Mouse (Mus musculus) embryonic facial prominence, embryonic 13.5 days (tissue): ENCODE measurements around the gene Tex10. TPM values are rescaled to one million over a fixed set of nuclear protein-coding genes. Genes with fewer than 3 reads are reported as not detected.

ENCODE experiments used
- ATAC-seq: fragments of 200-750 bp; cut with Nextera tagmentation; 2 replicates; pipeline ENCODE4 v1.8.0; 2017; ENCODE audit warnings: low read depth; ENCODE audit not compliant: insufficient number of reproducible peaks, insufficient read depth, low FRiP score, low TSS enrichment
- H3K27ac ChIP-seq: fragments of 300-500 bp; sonication (generic); 2 replicates; pipeline ENCODE4 v1.5.1; 2015; ENCODE audit warnings: moderate library complexity, mild to moderate bottlenecking, inconsistent platforms
- H3K27me3 ChIP-seq: fragments of 300-500 bp; sonication (generic); 2 replicates; pipeline ENCODE4 v1.6.1; 2015; ENCODE audit warnings: mild to moderate bottlenecking, inconsistent platforms
- H3K36me3 ChIP-seq: fragments of 300-500 bp; sonication (generic); 2 replicates; pipeline ENCODE4 v1.6.1; 2015; ENCODE audit warnings: mild to moderate bottlenecking, inconsistent platforms
- H3K4me1 ChIP-seq: fragments of 300-500 bp; sonication (generic); 2 replicates; pipeline ENCODE4 v1.6.1; 2015; ENCODE audit warnings: inconsistent platforms
- H3K4me2 ChIP-seq: fragments of 300-500 bp; sonication (generic); 2 replicates; pipeline ENCODE4 v1.6.1; 2015; ENCODE audit warnings: moderate library complexity, mild to moderate bottlenecking, inconsistent platforms
- H3K4me3 ChIP-seq: fragments of 300-500 bp; sonication (generic); 2 replicates; pipeline ENCODE4 v1.5.1; 2015; ENCODE audit warnings: mild to moderate bottlenecking, inconsistent platforms
- H3K9ac ChIP-seq: fragments of 300-500 bp; sonication (generic); 2 replicates; pipeline ENCODE4 v1.6.1; 2015; ENCODE audit warnings: mild to moderate bottlenecking, inconsistent platforms
- H3K9me3 ChIP-seq: fragments of 300-500 bp; sonication (generic); 2 replicates; pipeline ENCODE4 v1.6.1; 2016; ENCODE audit warnings: inconsistent platforms
- WGBS: fragments of 180-500 bp; shearing (Covaris S2); methylation state at CpG from one replicate; pipeline ENCODE4 v1.1.7; 2015; ENCODE audit warnings: mixed read lengths; 5-methylcytosine and 5-hydroxymethylcytosine counted together
- polyA plus RNA-seq: library from polyadenylated mRNA; unstranded; fragments of >200 nt; fragmentation: Nextera tagmentation; extraction: Ambion mirVana; gene quantifications from 2 replicates; pipeline ENCODE4 v1.2.1, GENCODE M21; 2015

The Tex10 gene
- 60.8 and 62.7 TPM in 2 replicates for polyA plus RNA-seq

DNA sequence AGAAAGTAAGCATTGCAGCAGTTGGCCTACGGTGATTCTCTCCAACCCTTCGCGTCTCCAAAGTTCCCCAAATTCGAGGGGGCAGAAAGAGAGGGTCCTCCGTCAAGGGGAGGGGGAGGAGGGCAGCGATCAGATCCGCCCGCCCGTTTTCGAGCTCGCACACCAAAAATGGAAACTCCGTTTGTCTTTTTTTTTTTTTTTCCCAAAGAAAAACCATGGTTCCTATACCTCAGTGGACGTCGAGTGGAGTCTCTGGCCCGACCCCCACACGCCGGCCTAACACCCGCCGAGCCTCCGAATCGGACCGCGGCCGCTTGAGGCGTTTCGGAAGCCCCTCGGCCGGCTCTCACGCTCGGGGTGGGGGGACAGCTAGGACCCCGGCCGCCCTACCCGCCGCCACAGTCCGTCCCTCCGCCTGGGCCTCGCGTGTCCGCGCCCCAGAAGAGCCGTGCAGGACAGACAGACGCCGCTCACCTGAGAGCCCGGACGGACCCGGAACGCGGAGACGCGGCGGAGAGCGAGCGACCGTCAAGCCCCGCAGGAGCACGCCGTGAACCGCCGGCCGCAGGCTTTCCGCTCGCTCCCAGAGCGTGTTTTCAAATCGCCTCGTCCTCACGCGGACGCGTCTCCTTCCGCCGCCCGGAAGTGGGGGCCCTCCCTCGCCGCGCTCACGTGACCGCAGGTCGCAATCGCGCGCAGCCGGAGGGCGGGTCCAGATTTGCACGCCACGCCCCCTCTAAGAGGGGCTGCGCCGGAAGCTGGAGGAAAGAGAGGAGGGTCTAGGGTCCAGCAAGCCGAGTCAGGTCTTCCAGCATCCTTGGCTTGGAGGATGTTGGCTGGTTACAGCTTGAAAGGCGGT is at the start of gene Tex10:
TSS of gene Tex10 (minus strand) at position 668 of the 859 bp plus-strand sequence.
- Histone ChIP-seq H3K4me3 (peak within 1 kb of the TSS; percentile 99), H3K4me1 (peaks cover 16% of the 10 kb centered on the region), H3K9me3 (no peaks in the 10 kb centered on the region), H3K4me2 (peak within 1 kb of the TSS; percentile 72), H3K27me3 (no peaks in the 10 kb centered on the region), H3K36me3 (peaks cover 8% of the 10 kb centered on the region), H3K9ac (peak within 1 kb of the TSS; percentile 96), H3K27ac (peak within 1 kb of the TSS; percentile 89)
- peak; percentile 92 for ATAC-seq
- WGBS, result under 1% methylated on average over 89 of the region's 89 CpGs

DNA sequence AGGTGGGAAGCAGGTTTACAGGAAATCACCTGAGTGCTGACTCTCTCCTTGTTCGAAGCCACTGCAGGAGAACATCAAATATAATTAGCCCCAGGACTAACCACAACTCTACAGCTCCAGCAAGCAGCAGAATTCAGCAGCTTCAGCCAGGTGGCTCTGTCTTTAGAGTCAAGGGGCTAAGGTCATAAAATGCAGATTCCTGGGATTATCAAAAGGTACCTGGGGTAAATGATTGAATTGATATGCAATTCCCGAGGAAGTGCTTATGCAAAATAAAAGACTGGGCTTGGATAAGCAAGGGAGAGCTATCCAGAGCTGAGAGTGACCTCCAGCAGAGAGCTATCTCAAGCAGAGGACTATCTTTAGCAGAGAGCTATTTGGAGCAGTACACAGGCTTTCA is 37.6 kb upstream of the Tex10 start:
- peaks cover 13% of the 10 kb centered on the region; the same call in 1 of the 2 replicates for H3K9me3 ChIP-seq
- H3K27me3 ChIP-seq, result no peaks in the 10 kb centered on the region
- H3K36me3 ChIP-seq, result no peaks in the 10 kb centered on the region
- WGBS, result 50% methylated on average over 2 of the region's 2 CpGs
- no peak for ATAC-seq
- no peaks in the 10 kb centered on the region for H3K4me1 ChIP-seq
- H3K9ac ChIP-seq, result no peak overlapping the region
- H3K4me2 ChIP-seq, result no peak overlapping the region
- no peak overlapping the region for H3K27ac ChIP-seq
- H3K4me3 ChIP-seq, result no peak overlapping the region

DNA sequence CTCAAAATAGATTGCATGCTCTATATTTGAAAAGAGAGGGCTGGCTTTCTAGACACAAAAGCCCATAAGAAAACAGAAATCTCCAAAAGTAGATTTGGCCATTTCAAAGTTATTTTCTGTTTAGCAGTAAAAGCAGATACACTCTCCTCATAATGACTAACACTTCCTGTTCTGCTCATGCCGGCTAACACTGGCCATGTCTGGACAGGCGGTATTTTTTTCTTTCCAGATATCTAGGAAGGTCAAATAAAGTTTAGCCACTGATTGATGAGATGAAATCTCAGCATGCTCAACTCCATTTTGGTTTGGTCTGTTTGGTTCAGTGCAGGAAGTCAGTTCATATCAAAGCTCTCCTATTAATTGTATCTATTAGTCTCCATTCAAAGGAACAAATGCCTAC is 19.3 kb upstream of the Tex10 start:
- no peaks in the 10 kb centered on the region for H3K36me3 ChIP-seq
- H3K4me1 ChIP-seq, result peaks cover 3% of the 10 kb centered on the region; the same call in 1 of the 2 replicates
- no peak overlapping the region for H3K4me3 ChIP-seq
- no peak overlapping the region for H3K27ac ChIP-seq
- no peaks in the 10 kb centered on the region for H3K9me3 ChIP-seq
- H3K27me3 ChIP-seq, result no peaks in the 10 kb centered on the region
- H3K4me2 ChIP-seq, result no peak overlapping the region
- ATAC-seq, result no peak
- 68% methylated on average over 2 of the region's 2 CpGs for WGBS
- H3K9ac ChIP-seq, result no peak overlapping the region

DNA sequence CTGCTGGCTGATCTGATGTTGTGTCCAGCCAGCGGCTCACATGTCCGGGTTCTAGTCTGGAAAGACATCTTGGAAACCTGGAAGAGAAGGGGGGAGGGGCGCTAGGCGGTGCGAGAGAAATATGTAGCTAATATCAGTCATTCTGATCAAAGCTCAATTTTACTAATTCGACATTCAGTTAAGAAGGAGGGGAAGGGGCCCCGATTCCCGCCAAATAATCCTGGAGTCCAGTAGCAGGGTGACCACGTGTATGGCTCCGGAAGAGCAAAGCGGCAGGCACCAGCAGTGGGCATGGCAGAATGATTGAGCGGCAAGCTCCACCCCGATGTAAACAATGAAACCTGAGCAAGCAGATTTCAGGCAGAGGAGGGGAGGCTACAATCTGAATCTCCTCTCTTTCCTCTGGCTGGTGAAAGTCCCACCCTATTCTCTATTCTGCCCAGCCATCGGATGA is 18.1 kb upstream of the Tex10 start:
- peak overlapping the region; percentile 60 for H3K4me2 ChIP-seq
- H3K4me1 ChIP-seq, result peaks cover 3% of the 10 kb centered on the region; the same call in 1 of the 2 replicates
- no peaks in the 10 kb centered on the region for H3K9me3 ChIP-seq
- H3K27me3 ChIP-seq, result no peaks in the 10 kb centered on the region
- no peak for ATAC-seq
- H3K4me3 ChIP-seq, result peak overlapping the region; percentile 42
- H3K9ac ChIP-seq, result peak overlapping the region; percentile 55
- 6% methylated on average over 14 of the region's 14 CpGs for WGBS
- H3K36me3 ChIP-seq, result no peaks in the 10 kb centered on the region
- H3K27ac ChIP-seq, result no peak overlapping the region

DNA sequence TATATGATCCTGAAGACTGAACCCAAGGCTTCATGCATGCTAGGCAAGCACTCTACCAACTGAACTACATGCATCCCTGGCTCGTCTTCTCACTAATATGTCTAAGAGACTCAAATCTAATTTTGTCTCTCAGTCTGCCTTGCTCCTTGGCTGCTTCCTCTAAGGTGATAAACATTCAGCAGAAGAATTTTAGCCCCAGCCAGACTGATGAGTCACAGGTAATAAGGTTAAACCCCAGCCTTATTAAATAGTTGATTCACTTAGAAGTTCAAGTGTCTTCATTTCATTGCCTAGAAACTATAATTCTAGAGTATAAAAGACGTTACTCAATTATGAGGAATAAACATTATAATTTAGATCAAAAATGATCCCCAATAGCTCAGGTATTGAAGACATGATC is 15.7 kb upstream of the Tex10 start:
- ATAC-seq, result no peak
- WGBS, result 83% methylated on average over 2 of the region's 2 CpGs
- Histone ChIP-seq H3K4me1 (peaks cover 3% of the 10 kb centered on the region; the same call in 1 of the 2 replicates), H3K9ac (no peak overlapping the region), H3K36me3 (no peaks in the 10 kb centered on the region), H3K4me3 (no peak overlapping the region), H3K27ac (no peak overlapping the region), H3K9me3 (no peaks in the 10 kb centered on the region), H3K4me2 (no peak overlapping the region), H3K27me3 (no peaks in the 10 kb centered on the region)

DNA sequence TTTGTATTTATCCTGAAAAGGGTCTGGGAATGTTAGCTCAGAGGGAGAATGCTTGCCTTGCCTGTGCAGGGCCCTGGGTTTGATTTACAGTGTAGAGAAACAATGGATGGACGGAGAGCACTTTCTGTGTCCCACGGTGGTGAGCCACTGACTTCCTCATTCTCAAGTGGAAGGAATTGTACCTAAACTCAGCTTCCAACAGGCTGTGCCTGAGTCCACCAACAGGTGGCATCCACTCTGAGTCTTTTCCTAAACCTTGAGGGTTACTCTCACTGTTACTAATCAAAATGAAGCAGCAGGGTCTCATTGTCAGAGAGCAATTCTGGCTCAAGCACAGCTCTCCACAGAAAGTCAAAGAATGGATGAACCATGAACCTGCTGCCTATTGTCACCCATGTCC is 8.0 kb upstream of the Tex10 start:
- no peak overlapping the region for H3K27ac ChIP-seq
- no peak for ATAC-seq

DNA sequence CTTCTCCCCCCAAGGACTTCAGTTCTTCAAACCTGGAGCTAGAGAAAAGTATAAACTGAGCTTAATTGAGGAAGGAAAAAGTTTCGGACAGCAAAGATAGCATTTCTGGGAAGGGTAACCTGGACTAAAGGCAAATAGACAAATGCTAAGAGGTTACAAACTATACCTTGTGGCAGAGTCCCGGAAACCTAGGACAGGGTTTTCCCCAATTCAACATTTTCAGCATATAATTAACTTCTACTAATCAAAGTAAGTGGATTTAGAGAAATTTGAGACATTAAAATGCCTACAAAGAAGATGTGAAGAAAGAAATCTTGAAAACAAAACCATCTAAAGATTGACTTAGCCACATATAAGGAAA is 372 bp upstream of the Tex10 start:
- H3K9ac ChIP-seq, result peak overlapping the region; percentile 96; the same call in 1 of the 2 replicates
- peaks cover 2% of the 10 kb centered on the region for H3K36me3 ChIP-seq
- peak overlapping the region; percentile 99 for H3K4me3 ChIP-seq
- H3K4me1 ChIP-seq, result peaks cover 16% of the 10 kb centered on the region
- H3K9me3 ChIP-seq, result peaks cover 6% of the 10 kb centered on the region; the same call in 1 of the 2 replicates
- ATAC-seq, result no peak
- whole genome bisulfite sequencing, result 75% methylated on average over 2 of the region's 2 CpGs
- H3K27ac ChIP-seq, result peak overlapping the region; percentile 89; the same call in 1 of the 2 replicates
- H3K4me2 ChIP-seq, result peak overlapping the region; percentile 72
- no peaks in the 10 kb centered on the region for H3K27me3 ChIP-seq

More for the DNA sequence above, 8.0 kb upstream of the Tex10 start:
- Histone ChIP-seq H3K4me2 (no peak overlapping the region), H3K27me3 (no peaks in the 10 kb centered on the region), H3K9ac (no peak overlapping the region), H3K4me3 (no peak overlapping the region), H3K9me3 (peaks cover 7% of the 10 kb centered on the region; the same call in 1 of the 2 replicates), H3K4me1 (no peaks in the 10 kb centered on the region), H3K36me3 (no peaks in the 10 kb centered on the region)
- WGBS, result 31% methylated on average over 2 of the region's 2 CpGs

DNA sequence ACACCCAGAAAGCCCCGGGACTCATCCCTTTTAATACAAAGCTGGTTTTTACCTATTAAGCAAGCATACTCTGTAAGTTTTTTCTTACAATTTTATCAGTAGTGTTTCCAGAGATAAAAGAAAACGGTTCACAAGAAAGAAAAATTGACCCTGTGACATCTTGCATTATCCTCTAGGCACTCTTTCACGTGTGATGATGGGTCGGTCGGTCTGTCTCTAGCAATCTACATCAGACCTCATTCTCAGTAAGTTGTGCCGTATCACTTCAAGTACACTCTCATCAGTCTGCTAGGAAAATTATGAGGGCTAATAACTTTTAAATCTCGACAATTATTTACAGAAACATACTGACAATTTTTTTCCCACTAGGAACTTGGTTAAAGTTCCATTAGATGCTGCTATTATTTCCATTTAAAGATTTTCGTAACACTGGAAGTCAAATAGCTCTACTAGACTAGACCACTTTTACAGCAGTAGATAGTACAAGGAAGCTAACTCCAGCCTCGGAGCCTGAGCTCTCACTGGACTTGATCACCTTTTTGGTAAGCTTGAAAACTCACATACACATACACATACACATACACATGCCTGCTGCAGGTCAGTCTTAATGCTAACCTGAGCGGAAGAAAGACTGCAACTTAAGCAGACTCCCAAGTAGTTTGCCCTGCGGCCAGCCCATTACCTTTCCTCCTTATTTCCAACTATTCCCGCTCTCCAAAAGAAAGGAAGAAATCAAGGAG is 1.0 kb downstream of the Tex10 start:
- H3K4me2 ChIP-seq, result peak overlapping the region; percentile 72
- H3K9me3 ChIP-seq, result no peaks in the 10 kb centered on the region
- peaks cover 16% of the 10 kb centered on the region for H3K4me1 ChIP-seq
- no peak for ATAC-seq
- H3K4me3 ChIP-seq, result peak overlapping the region; percentile 99
- no peaks in the 10 kb centered on the region for H3K27me3 ChIP-seq
- WGBS, result 15% methylated on average over 12 of the region's 12 CpGs
- H3K27ac ChIP-seq, result peak overlapping the region; percentile 89; the same call in 1 of the 2 replicates
- H3K36me3 ChIP-seq, result peaks cover 13% of the 10 kb centered on the region
- peak overlapping the region; percentile 96 for H3K9ac ChIP-seq

DNA sequence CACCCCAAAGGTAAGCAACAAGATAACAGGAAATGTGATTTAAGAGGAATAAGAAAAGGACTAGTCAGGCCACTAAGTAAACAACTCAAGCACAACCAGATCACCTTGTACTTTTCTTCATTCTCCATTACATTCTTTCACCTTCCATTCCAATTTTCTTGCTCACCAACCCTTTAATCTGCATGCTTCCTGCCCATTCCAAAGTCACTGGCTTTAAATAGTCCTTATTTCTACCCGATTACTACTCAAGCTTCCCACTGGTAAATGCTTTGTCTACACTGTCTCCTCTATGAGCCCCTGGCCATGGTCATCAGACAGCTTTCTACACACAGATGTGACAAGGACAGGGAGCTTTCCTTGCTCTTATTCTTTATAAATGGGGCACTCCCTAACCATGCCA is 2.3 kb downstream of the Tex10 start:
- no peak for ATAC-seq
- no peak overlapping the region for H3K27ac ChIP-seq
- 44% methylated on average over 1 of the region's 1 CpGs for WGBS
- H3K36me3 ChIP-seq, result peaks cover 21% of the 10 kb centered on the region
- peak overlapping the region; percentile 99; the same call in 1 of the 2 replicates for H3K4me3 ChIP-seq
- H3K4me1 ChIP-seq, result peaks cover 16% of the 10 kb centered on the region
- H3K27me3 ChIP-seq, result no peaks in the 10 kb centered on the region
- H3K9ac ChIP-seq, result peak overlapping the region; percentile 58; the same call in 1 of the 2 replicates
- no peaks in the 10 kb centered on the region for H3K9me3 ChIP-seq
- H3K4me2 ChIP-seq, result peak overlapping the region; percentile 72

DNA sequence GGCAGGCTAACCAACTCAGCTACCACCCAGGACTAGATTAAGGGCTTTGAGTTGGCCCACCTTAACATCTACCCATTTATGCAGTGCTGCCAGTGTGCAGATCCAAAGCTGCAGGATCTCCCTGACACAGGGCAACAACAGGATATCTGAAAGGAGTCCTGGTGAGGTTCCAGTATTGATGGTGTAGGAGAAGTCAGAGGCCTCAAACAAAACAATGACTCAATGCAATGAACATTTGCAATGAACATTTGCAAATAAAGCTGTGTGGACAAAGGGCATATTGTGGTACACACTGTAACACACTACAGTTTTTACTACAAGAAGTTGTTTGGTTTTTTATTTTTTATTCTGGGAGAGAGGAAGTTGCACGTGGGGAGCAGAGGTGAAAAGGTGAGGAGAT is 12.2 kb downstream of the Tex10 start:
- no peaks in the 10 kb centered on the region for H3K27me3 ChIP-seq
- no peak overlapping the region for H3K27ac ChIP-seq
- no peaks in the 10 kb centered on the region for H3K9me3 ChIP-seq
- H3K36me3 ChIP-seq, result peaks cover 54% of the 10 kb centered on the region
- no peaks in the 10 kb centered on the region for H3K4me1 ChIP-seq
- no peak overlapping the region for H3K9ac ChIP-seq
- no peak overlapping the region for H3K4me3 ChIP-seq
- ATAC-seq, result no peak
- WGBS, result 82% methylated on average over 1 of the region's 1 CpGs
- H3K4me2 ChIP-seq, result no peak overlapping the region

DNA sequence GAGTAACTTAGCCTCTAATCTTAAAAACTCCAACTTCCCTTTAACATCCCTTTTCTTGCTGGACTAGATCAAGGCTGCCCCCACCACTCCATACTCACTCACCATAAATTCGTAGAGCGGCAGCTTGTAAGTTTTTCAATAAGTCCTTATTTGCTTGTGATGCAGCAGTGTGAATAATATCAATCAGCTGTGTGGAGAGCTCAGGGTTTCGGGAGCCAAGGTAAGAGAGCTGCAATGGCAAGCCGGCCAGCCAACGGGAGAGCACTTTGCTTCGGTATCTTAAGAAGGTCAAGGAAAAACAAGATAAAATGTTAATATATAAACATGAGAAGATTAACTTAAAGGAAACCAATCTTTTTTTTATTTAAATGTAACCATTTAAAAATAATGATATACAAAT is 14.8 kb downstream of the Tex10 start:
- Histone ChIP-seq H3K27me3 (no peaks in the 10 kb centered on the region), H3K27ac (no peak overlapping the region), H3K4me3 (no peak overlapping the region), H3K9me3 (no peaks in the 10 kb centered on the region), H3K9ac (no peak overlapping the region), H3K36me3 (peaks cover 56% of the 10 kb centered on the region), H3K4me2 (no peak overlapping the region), H3K4me1 (no peaks in the 10 kb centered on the region)
- ATAC-seq, result no peak
- 95% methylated on average over 6 of the region's 6 CpGs for WGBS
